Mouse (Mus musculus): ENCODE measurements around the gene Ndufa8. TPM values are rescaled to one million over a fixed set of nuclear protein-coding genes. Genes with fewer than 3 reads are reported as not detected.

Gene Ndufa8
- polyA plus RNA-seq, 1 experiment from 2014 or later: 239 TPM

DNA sequence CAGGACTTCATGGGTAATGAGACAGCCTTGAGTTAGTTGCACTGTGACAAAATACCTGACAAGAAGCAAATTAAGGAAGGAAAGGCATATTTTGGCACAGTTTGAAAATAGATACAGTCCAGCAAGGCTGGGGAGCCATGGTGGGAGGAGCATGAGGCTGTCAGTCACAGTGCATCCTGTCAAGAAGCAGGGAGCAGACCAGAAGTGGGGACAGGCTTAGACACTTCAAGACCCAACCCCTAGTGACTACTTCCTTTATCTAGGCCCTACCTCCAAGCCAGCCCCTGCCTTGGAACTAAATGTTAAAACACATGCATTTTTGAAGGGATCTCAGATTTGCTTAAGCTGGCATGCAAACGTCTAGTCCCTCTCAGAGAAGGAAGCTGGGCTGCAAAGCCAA, 48.8 kb downstream of the Ndufa8 start:
- no peak overlapping the region for H3K27ac ChIP-seq
- H3K4me1 ChIP-seq (replicated peaks): 0 out of 2 replicates have a peak, but pooled peaks cover 2% of the 10 kb centered on the region
- no peak overlapping the region for H3K9ac ChIP-seq (replicated peaks)
- peaks cover 4% of the 10 kb centered on the region; the same call in 1 of the 2 replicates for H3K27me3 ChIP-seq
- ATAC-seq: no peak
- no peak overlapping the region for H3K4me3 ChIP-seq (replicated peaks)
- H3K4me2 ChIP-seq (replicated peaks): no peak overlapping the region
- H3K9me3 ChIP-seq: no peaks in the 10 kb centered on the region
- no peaks in the 10 kb centered on the region for H3K36me3 ChIP-seq
- 57% methylated on average over 1 of the region's 1 CpGs for WGBS

DNA sequence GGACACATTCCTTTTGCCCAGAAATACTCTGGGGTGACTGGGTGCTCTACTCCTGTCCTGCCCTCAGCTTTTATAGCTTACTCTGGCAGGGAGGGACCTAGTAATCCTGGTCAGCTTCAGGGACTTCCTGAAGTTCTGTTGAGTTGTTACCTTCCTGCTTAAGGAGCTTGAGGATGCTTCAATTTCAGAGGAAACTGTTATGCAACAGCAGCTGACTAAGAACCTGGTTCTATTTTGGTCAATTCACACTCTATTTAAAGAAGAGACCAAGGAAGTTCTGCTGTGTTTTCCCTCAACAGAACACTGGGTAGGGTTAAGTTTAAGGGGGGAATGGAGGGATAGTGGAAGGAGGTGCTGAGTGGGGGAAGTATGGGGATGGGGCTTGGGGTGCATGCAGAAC, 50.0 kb downstream of the Ndufa8 start:
- H3K27me3 ChIP-seq: peaks cover under 1% of the 10 kb centered on the region; the same call in 1 of the 2 replicates
- no peaks in the 10 kb centered on the region for H3K36me3 ChIP-seq
- ATAC-seq: no peak
- no peak overlapping the region for H3K27ac ChIP-seq
- H3K9me3 ChIP-seq: no peaks in the 10 kb centered on the region
- H3K4me1 ChIP-seq (replicated peaks): 0 out of 2 replicates have a peak, but pooled peaks cover 2% of the 10 kb centered on the region
- H3K9ac ChIP-seq (replicated peaks): no peak overlapping the region
- H3K4me2 ChIP-seq (replicated peaks): no peak overlapping the region
- no peak overlapping the region for H3K4me3 ChIP-seq (replicated peaks)

DNA sequence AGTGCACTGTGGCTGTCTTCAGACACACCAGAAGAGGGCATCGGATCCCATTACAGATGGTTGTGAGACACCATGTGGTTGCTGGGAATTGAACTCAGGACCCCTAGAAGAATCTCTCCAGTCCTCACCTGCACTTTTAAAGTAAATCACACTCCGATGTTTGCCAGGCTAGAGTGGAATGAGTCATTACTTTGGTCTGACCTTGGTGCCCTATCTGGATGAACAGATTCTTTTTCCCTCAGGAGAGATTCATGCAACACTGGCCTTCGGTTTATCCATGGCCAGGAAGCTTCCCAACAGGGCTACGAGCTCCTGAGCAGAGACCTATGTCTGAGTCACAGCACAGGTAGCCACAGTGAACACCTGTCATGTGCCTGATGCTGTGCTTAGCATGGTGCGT, 50.8 kb downstream of the Ndufa8 start:
- no peak overlapping the region for H3K27ac ChIP-seq
- ATAC-seq: no peak

DNA sequence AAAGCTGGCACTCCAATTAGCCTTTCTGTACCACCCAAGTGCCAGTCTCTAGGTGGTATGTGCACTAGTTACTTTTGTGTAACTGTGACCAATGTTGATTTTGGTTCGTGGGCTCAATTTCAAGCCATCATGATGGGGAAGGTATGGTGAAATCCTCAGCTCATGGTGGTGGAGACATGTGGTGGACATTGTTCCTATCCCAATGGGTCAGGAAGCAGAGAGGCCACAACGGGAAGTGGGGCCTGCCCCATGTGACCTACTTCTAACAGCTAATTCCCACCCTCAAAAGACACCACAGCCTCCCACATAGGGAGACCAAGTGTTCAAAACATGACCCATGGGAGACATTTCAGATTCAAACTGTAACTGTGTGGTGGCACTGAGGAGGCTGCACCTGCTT, 52.5 kb downstream of the Ndufa8 start:
- Histone ChIP-seq H3K4me3 (replicated peaks) (no peak overlapping the region), H3K9ac (replicated peaks) (no peak overlapping the region), H3K4me1 (replicated peaks) (no peaks in the 10 kb centered on the region), H3K27ac (no peak overlapping the region), H3K4me2 (replicated peaks) (no peak overlapping the region), H3K27me3 (no peaks in the 10 kb centered on the region), H3K9me3 (no peaks in the 10 kb centered on the region), H3K36me3 (no peaks in the 10 kb centered on the region)
- WGBS: 65% methylated on average over 2 of the region's 2 CpGs
- ATAC-seq: no peak

More for the DNA sequence above, 50.8 kb downstream of the Ndufa8 start:
- Histone ChIP-seq H3K4me2 (replicated peaks) (no peak overlapping the region), H3K4me3 (replicated peaks) (no peak overlapping the region), H3K9ac (replicated peaks) (no peak overlapping the region), H3K36me3 (no peaks in the 10 kb centered on the region), H3K9me3 (no peaks in the 10 kb centered on the region), H3K27me3 (no peaks in the 10 kb centered on the region), H3K4me1 (replicated peaks) (no peaks in the 10 kb centered on the region)
- 88% methylated on average over 5 of the region's 5 CpGs for WGBS

DNA sequence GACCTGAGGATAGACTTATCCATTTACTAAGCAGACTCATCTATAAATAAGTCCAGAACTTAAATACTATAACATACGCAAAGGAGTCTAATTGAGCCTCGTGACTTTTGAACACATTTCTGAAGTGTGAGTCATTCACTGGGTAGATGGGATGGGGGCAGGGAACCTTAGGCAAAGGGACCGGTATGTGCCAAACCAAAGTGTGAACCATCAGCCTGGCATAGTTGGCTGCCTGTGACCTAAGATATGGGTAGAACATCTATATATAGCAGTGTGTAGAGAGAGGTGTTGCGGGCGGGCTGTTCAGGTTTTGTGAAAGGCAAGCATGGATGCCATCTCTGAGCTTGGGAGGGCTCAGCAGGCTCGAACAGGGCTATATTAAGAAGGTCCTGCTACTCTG, 54.9 kb downstream of the Ndufa8 start:
- no peaks in the 10 kb centered on the region for H3K9me3 ChIP-seq
- no peaks in the 10 kb centered on the region for H3K36me3 ChIP-seq
- H3K4me1 ChIP-seq (replicated peaks): no peaks in the 10 kb centered on the region
- H3K27ac ChIP-seq: no peak overlapping the region
- no peaks in the 10 kb centered on the region for H3K27me3 ChIP-seq
- no peak overlapping the region for H3K4me3 ChIP-seq (replicated peaks)
- H3K4me2 ChIP-seq (replicated peaks): no peak overlapping the region
- WGBS: 90% methylated on average over 6 of the region's 6 CpGs
- H3K9ac ChIP-seq (replicated peaks): no peak overlapping the region
- ATAC-seq: no peak

DNA sequence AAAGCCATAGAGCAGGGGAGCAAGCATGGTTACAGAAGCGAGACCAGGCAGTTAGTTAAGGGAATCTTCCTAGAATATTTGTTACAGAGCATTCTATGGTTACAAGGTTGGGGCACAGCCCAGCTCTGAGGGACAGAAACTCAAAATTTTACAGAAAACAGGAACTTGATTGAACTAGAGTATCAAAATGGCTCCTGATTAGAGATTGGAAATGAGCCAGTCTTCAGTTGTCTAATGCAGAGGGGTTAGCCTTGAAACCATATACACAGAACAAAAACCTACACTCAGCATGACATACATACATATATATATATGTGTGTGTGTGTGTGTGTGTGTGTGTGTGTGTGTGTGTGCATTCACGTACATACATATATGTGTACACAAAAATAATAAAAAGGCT, 55.7 kb downstream of the Ndufa8 start:
- Histone ChIP-seq H3K4me1 (replicated peaks) (no peaks in the 10 kb centered on the region), H3K36me3 (no peaks in the 10 kb centered on the region), H3K4me2 (replicated peaks) (no peak overlapping the region), H3K27me3 (no peaks in the 10 kb centered on the region), H3K27ac (no peak overlapping the region), H3K9ac (replicated peaks) (no peak overlapping the region), H3K9me3 (no peaks in the 10 kb centered on the region), H3K4me3 (replicated peaks) (no peak overlapping the region)
- no peak for ATAC-seq
- 93% methylated on average over 2 of the region's 2 CpGs for WGBS

DNA sequence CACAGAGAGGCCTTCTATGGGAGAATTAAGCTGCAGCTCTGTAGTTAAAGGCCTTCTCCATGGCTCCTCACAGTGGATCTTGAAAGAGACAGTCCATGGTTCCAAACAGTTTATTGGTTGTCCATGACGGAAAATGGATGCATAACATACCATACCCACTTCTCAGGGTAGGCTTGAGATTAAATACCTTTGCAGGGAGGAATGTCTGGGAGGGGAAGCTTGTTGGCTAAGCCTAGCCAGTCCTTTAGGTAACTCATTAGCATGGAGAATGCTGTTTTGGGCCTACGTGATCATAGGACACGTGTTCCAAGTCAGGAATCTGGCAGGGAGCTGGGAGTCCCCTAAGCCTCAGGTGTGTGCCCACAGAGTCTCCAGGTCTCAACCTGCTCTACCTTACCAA, 56.9 kb downstream of the Ndufa8 start:
- no peak overlapping the region for H3K9ac ChIP-seq (replicated peaks)
- no peak overlapping the region for H3K4me2 ChIP-seq (replicated peaks)
- ATAC-seq: no peak
- WGBS: 88% methylated on average over 3 of the region's 3 CpGs
- H3K9me3 ChIP-seq: no peaks in the 10 kb centered on the region
- no peaks in the 10 kb centered on the region for H3K4me1 ChIP-seq (replicated peaks)
- H3K36me3 ChIP-seq: no peaks in the 10 kb centered on the region
- H3K27ac ChIP-seq: no peak overlapping the region
- no peak overlapping the region for H3K4me3 ChIP-seq (replicated peaks)
- H3K27me3 ChIP-seq: peaks cover 4% of the 10 kb centered on the region; the same call in 1 of the 2 replicates

Other genes starting within 250 kb of the Ndufa8 start
- 2.9 and 4.3 TPM in 2 replicates for gene Ttll11, start 69.5 kb downstream of the Ndufa8 start, polyA plus RNA-seq (2015; fragmentation: Nextera tagmentation; extraction: Ambion mirVana)
- 1.1 and 1.2 TPM in 2 replicates for gene Morn5, start 52 bp upstream of the Ndufa8 start, polyA plus RNA-seq (2015; fragmentation: Nextera tagmentation; extraction: Ambion mirVana)
- 3.0 and 3.6 TPM in 2 replicates for gene Lhx6, start 56.0 kb upstream of the Ndufa8 start, polyA plus RNA-seq (2015; fragmentation: Nextera tagmentation; extraction: Ambion mirVana)
- 23.0 and 24.5 TPM in 2 replicates for gene Mrrf, start 87.0 kb upstream of the Ndufa8 start, polyA plus RNA-seq (2015; fragmentation: Nextera tagmentation; extraction: Ambion mirVana)
- gene Rbm18, start 87.4 kb upstream of the Ndufa8 start, polyA plus RNA-seq (2015; fragmentation: Nextera tagmentation; extraction: Ambion mirVana): 159 and 168 TPM in 2 replicates
- gene Ptgs1, start 181.0 kb upstream of the Ndufa8 start, polyA plus RNA-seq (2015; fragmentation: Nextera tagmentation; extraction: Ambion mirVana): 2.9 and 3.7 TPM in 2 replicates

Data from midbrain, embryonic 13.5 days (tissue).